Comparison of ENCODE assay signal across 21 mouse cellular contexts in the genomic region with DNA sequence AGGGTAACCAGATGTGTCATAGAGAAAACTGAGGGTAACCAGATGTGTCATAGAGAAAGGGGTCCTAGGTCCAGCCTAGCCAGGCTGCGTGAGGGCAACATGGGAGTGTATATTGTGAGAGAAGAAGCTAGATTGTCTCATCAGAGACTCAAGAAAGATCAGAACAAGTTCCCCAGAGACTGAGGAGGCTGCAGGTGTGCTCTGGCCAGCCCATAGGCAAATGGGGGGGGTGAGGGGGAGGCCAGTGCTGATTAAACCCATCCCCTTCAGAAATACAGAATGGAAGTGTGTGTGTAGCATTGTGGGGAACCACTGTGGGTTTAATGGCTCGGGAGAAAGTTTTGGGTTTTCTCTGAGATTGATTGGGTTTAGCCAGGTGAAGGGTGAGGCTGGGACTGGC. TPM values are rescaled to one million over a fixed set of nuclear protein-coding genes. Genes with fewer than 3 reads are reported as not detected.
"Had no signal": no experiment of that assay in that cellular context is flagged by ENCODE, and none has a peak within 500 bp of the region (broad histone marks: within the 10 kb centered on the region; RNA-seq: fewer than 3 reads in every experiment).

No protein-coding gene starts in this region.

- DNase-seq: right cerebral cortex, adult 18-20 months; right cerebral cortex, postnatal 14 days; right cerebral cortex, postnatal 25 days; spleen, adult 18-20 months; thymus, adult 18-20 months; thymus, adult 2 months; thymus, postnatal 14 days; thymus, postnatal 25 days; thymus, postnatal 36 days; thymus, postnatal 4 days had no signal

- H3K4me3 ChIP-seq: neural tube, embryonic 12.5 days; neural tube, embryonic 13.5 days; neural tube, embryonic 15.5 days; stomach, embryonic 15.5 days had no signal

- H3K9me3 ChIP-seq: neural tube, embryonic 12.5 days; neural tube, embryonic 13.5 days; neural tube, embryonic 15.5 days; stomach, embryonic 15.5 days had no signal

- H3K27ac ChIP-seq: neural tube, embryonic 12.5 days; neural tube, embryonic 13.5 days; neural tube, embryonic 15.5 days; stomach, embryonic 15.5 days; stomach, postnatal 0 days had no signal

- H3K4me2 ChIP-seq: neural tube, embryonic 12.5 days; neural tube, embryonic 13.5 days; neural tube, embryonic 15.5 days; stomach, embryonic 15.5 days had no signal

- H3K27me3 ChIP-seq: neural tube, embryonic 12.5 days; neural tube, embryonic 13.5 days; neural tube, embryonic 15.5 days; stomach, embryonic 15.5 days had no signal

- H3K9ac ChIP-seq: neural tube, embryonic 12.5 days; neural tube, embryonic 13.5 days; neural tube, embryonic 15.5 days; stomach, embryonic 15.5 days had no signal

- H3K36me3 ChIP-seq: neural tube, embryonic 15.5 days had no signal

RNA-seq across cellular contexts. Expression of gene Tead2, which starts 6.1 kb away (rescaled TPM):
- total RNA-seq: neutrophil, adult 5-6 weeks had no signal

RNA-seq across cellular contexts. Expression of gene Ccdc155, which starts 17.0 kb away (rescaled TPM):
- polyA plus RNA-seq: small intestine, adult 2 months had no signal

RNA-seq across cellular contexts. Expression of gene Slc6a16, which starts 19.2 kb away (rescaled TPM):
- total RNA-seq: neutrophil, adult 5-6 weeks had no signal
- polyA plus RNA-seq: small intestine, adult 2 months; spleen, adult 2 months; stomach, embryonic 14.5 days; stomach, embryonic 15.5 days; stomach, embryonic 16.5 days; urinary bladder, adult 2 months had no signal
